Mouse (Mus musculus) WW6 (cell line): Measurements from ENCODE around the gene Mroh8.
"Not testable (repeated sequence)": the region's sequence is repeated elsewhere in the genome, so short reads cannot be mapped to it uniquely, and the experiment has no call there.

Experiments
- DNase-seq: peaks from one replicate; pipeline ENCODE4 v3.0.0-alpha.2; 2013; ENCODE audit warnings: low read depth, low spot score

Gene Mroh8

GRCm38 (mm10) chr2:157201081-157201830 is 78.1 kb downstream of the Mroh8 start:
- no peak for DNase-seq

- not testable (repeated sequence) for DNase-seq
These were observed 80.9 kb downstream of the Mroh8 start for GRCm38 (mm10) chr2:157198405-157198804.

- DNase-seq = no peak
These were observed 88.7 kb downstream of the Mroh8 start for GRCm38 (mm10) chr2:157190651-157191050.

- no peak for DNase-seq
These were observed 92.1 kb downstream of the Mroh8 start for GRCm38 (mm10) chr2:157187223-157187622.

GRCm38 (mm10) chr2:157186504-157186903 is 92.8 kb downstream of the Mroh8 start:
- DNase-seq = no peak

- DNase-seq = no peak
These were observed 94.2 kb downstream of the Mroh8 start for GRCm38 (mm10) chr2:157185022-157185660.

GRCm38 (mm10) chr2:157178167-157178566 is 101.2 kb downstream of the Mroh8 start:
- DNase-seq = no peak

GRCm38 (mm10) chr2:157176248-157176647 is 103.1 kb downstream of the Mroh8 start:
- DNase-seq = no peak

GRCm38 (mm10) chr2:157174416-157174815 is 104.9 kb downstream of the Mroh8 start:
- no peak for DNase-seq

GRCm38 (mm10) chr2:157173555-157173954 is 105.8 kb downstream of the Mroh8 start:
- no peak for DNase-seq

- no peak for DNase-seq
These were observed 106.4 kb downstream of the Mroh8 start for GRCm38 (mm10) chr2:157172984-157173383.

- no peak for DNase-seq
These were observed 108.7 kb downstream of the Mroh8 start for GRCm38 (mm10) chr2:157170626-157171025.

- DNase-seq = no peak
These were observed 109.2 kb downstream of the Mroh8 start for GRCm38 (mm10) chr2:157170166-157170565.

- no peak for DNase-seq
These were observed 112.8 kb downstream of the Mroh8 start for GRCm38 (mm10) chr2:157166371-157167080.

GRCm38 (mm10) chr2:157165312-157166224 is 113.8 kb downstream of the Mroh8 start:
- DNase-seq = not testable (repeated sequence)

GRCm38 (mm10) chr2:157164101-157164500 is 115.2 kb downstream of the Mroh8 start:
- no peak for DNase-seq
